23 mouse cellular contexts compared by ENCODE assay signal in genomic region chr8:126778673-126779072, GRCm38 (mm10).
DNase-seq lines count a peak whose midpoint lies in the region; ATAC-seq and TF ChIP-seq lines count a peak whose summit lies in the region.
"Had no signal": no experiment of that assay in that cellular context is flagged by ENCODE, and none has a peak within 500 bp of the region (broad histone marks: within the 10 kb centered on the region; RNA-seq: fewer than 3 reads in every experiment).

No protein-coding gene starts in this region.

- no peak overlapping the region for H3K4me3 ChIP-seq in small intestine, adult 2 months (ENCODE audit: low read depth, low read length)
- H3K4me3 ChIP-seq: embryonic facial prominence, embryonic 12.5 days; embryonic facial prominence, embryonic 15.5 days; hindbrain, embryonic 13.5 days had no signal

- TF ChIP-seq POLR2A in small intestine, adult 2 months (IDR thresholded peaks at IDR 0.05; ENCODE audit: low read depth, low read length): no peak

- 0 out of 2 replicates have a peak, but pooled peaks have one; percentile 18 for ATAC-seq in common myeloid progenitor, adult 5-6 weeks (replicated peaks; ENCODE audit: low read depth, poor library complexity, severe bottlenecking)
- ATAC-seq in megakaryocyte, adult 5-6 weeks (ENCODE audit: poor library complexity, severe bottlenecking): peak; percentile 74
- ATAC-seq: activated CD4-positive, CD25-positive, alpha-beta regulatory T cell, adult 4 months; CD4-positive, CD25-positive, alpha-beta regulatory T cell, adult 4 months; forebrain, embryonic 14.5 days; forebrain, postnatal 0 days; hindbrain, postnatal 0 days had no signal

- 91% methylated on average over 7 of the region's 7 CpGs for WGBS in small intestine, adult 2 months

- no peaks in the 10 kb centered on the region for H3K27me3 ChIP-seq in small intestine, adult 2 months (ENCODE audit: control insufficient read depth, insufficient read depth, low read length)
- H3K27me3 ChIP-seq: embryonic facial prominence, embryonic 12.5 days; embryonic facial prominence, embryonic 15.5 days; hindbrain, embryonic 13.5 days had no signal

- peaks cover 33% of the 10 kb centered on the region; the same call in 1 of the 2 replicates for H3K4me1 ChIP-seq in small intestine, adult 2 months (ENCODE audit: control insufficient read depth, insufficient read depth, insufficient read length, low read length)
- H3K4me1 ChIP-seq: embryonic facial prominence, embryonic 12.5 days; hindbrain, embryonic 13.5 days had no signal

- TF ChIP-seq CTCF in small intestine, adult 2 months (IDR thresholded peaks at IDR 0.05; ENCODE audit: extremely low read depth, insufficient read length, insufficient replicate concordance, low read depth, low read length): no peak

- peak; percentile 50 for DNase-seq in lung, postnatal 10 days
- DNase-seq in lung, postnatal 4 days: no peak
- DNase-seq in layer of hippocampus, postnatal 10 days (ENCODE audit: low spot score in 2 of 2): no peak
- DNase-seq in left cerebral cortex, adult 18-20 months (ENCODE audit: low spot score in 2 of 2): no peak
- DNase-seq in right cerebral cortex, adult 2 months (ENCODE audit: low spot score in 2 of 2): no peak
- DNase-seq: adrenal gland, adult 8-10 months; adrenal gland, postnatal 25 days; cerebellum, adult 18-20 months; cerebellum, adult 9-10 months; cerebellum, postnatal 14 days; forebrain, postnatal 0 days; gastrocnemius, postnatal 36 days; heart, adult 11 months had no signal

- 0 out of 2 replicates have a peak overlapping the region, but pooled peaks have one; percentile 21 for H3K27ac ChIP-seq in small intestine, adult 2 months (ENCODE audit: insufficient read depth, low read depth, low read length)
- H3K27ac ChIP-seq: embryonic facial prominence, embryonic 12.5 days; embryonic facial prominence, embryonic 15.5 days; hindbrain, embryonic 13.5 days; hindbrain, postnatal 0 days had no signal

- no peaks in the 10 kb centered on the region for H3K36me3 ChIP-seq in small intestine, adult 2 months (ENCODE audit: control insufficient read depth, insufficient read depth, low read length)
- H3K36me3 ChIP-seq: embryonic facial prominence, embryonic 12.5 days; embryonic facial prominence, embryonic 15.5 days; hindbrain, embryonic 13.5 days had no signal
